Mouse (Mus musculus): ENCODE data around the gene Myh10.
"Not testable (repeated sequence)": the region's sequence is repeated elsewhere in the genome, so short reads cannot be mapped to it uniquely, and the experiment has no call there.

Myh10 gene

DNA sequence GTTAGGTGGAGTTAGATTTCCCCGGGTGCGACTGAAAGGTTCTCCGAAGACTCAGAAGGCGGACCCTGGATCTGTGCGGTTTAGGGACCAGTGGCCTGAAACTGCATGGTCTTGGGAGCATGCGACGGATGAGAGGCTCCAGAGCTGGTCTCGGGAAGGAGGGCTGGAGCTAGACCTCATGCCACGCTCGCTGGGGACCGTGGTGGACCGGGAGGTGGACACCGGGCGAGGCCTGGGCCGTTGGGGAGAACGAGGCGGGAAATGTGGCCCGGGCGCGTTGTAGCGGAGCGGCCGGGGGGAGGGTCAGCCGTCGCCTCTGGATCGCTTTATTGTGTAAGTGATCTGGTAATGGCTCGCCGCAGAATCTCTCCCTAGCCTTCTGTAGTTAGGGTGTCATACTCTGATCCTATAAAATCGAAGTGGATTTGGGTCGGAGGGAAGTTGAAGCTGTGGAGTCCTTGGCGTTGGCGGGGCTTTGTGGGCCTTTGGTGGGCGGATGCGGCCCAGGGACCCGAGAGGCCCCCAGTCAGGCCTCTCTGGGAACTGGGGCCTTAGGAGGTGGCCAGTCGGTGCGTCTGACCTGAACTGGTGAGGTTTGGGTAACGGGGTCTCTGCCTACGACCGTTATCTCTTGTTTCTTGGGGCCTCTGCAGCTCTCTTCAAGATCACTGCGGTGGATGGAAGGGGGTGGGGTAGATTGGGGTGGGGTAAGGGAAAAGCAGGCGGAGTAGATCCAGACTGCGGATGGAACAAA lies 1.5 kb downstream of the Myh10 start:
- in situ Hi-C loops (cut with MboI; ENCODE audit: low sequenced_read_pairs) = no loop called here

DNA sequence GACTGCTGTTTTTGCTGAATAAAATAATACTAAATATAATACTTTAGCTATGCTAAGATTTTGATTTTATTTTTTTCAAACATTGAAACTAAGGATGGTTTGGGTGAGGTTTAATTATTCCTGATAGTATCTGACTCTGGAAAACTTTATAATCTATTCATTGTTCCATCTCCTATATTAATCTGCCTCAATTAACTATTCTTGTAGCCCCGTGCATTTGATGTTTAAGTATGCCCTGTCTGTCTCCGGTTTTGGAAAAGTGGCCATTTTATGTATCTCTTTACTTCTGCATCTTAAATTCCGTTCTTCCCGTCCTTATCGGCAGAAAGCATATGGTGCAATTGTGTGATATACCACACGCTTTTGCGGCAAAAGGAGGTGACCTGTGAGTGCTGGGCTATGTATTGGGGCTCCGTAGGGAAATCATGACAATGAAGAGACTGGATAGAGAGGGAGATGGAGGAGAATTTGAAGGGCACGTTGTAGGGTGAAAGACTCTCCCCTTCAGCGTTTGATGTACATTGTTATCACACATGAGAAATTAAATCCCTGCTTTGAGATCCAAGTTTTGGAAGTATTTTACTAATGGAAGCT lies 2.2 kb downstream of the Myh10 start:
- in situ Hi-C loops (cut with MboI; ENCODE audit: low sequenced_read_pairs) = no loop called here

DNA sequence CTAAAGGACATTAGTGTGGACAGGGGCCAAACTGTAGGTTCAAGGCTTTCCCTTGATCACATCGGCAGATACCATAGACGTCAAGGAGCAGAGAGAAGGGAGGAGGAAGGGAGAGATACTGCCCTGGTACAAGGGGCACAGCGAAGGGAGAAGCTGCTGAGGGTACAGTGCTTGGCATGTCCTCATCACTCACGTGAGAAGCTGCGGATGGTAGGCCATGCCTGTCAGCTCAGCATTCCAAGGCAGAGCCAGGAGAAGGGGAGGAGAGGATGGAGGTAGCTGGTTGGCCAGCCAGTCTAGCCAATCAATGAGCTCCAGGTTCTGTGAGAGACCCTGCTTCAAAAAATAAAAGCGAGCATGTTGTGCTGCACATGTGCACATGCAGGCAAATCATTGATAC lies 11.0 kb downstream of the Myh10 start:
- in situ Hi-C loops (cut with MboI; ENCODE audit: low sequenced_read_pairs) = no loop called here

DNA sequence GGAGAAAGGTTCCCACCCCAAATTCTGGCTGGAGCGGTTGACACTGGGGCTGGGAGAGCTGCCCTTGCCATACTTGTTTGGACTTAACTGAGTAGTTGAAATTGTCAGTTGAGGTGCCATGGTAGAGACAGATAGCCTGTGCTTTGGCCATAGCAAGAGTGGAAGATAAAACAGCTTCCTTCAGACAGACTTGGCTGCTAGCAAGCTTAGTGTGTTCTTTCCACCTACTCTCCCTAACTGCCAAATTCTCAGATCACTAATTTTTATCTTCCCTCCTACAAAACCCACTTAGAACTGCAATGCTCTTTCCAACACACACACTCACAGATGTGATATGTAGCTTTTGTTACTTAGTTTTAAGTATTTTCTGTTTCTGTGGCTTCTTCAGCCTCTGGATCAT lies 12.0 kb downstream of the Myh10 start:
- in situ Hi-C loops (cut with MboI; ENCODE audit: low sequenced_read_pairs) = no loop called here

DNA sequence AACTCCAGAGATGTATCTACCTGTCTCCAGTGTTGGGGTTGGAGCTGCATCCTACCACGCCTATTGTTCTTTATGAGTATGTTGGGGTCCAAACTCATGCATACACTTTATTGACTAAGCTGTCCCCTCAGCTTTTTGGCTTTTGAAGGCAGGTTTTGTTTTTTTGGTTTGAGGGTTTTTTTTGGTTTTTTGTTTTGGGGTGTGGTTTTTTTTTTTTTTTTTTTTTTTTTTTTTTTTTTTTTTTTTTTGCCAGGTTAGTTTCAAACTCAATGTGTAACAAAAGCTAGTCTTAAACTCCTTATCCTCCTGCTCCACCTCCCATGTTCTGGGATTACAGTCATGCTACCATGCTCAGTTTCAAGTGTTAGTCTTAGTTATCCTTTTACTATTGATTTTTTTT lies 12.9 kb downstream of the Myh10 start:
- in situ Hi-C loops (cut with MboI; ENCODE audit: low sequenced_read_pairs) = no loop called here

DNA sequence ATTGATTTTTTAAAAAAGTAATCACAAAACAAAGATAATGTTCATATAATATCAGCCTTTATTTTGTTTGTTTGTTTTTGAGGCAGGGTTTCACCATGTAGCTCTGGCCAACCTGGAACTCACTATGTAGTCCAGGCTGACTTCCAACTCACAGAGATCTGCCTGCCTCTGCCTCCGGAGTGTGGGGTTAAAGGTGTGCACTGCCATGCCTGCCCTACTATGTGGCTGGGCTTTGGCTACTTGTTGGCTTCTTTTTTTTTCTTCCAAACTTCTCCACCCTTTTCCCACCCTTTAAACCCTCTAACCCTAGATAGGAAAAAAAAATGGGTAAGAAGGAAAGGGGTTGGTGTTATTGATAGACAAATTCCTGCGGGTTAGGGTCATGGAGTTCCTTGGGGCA lies 13.5 kb downstream of the Myh10 start:
- in situ Hi-C loops (cut with MboI; ENCODE audit: low sequenced_read_pairs) = no loop called here

DNA sequence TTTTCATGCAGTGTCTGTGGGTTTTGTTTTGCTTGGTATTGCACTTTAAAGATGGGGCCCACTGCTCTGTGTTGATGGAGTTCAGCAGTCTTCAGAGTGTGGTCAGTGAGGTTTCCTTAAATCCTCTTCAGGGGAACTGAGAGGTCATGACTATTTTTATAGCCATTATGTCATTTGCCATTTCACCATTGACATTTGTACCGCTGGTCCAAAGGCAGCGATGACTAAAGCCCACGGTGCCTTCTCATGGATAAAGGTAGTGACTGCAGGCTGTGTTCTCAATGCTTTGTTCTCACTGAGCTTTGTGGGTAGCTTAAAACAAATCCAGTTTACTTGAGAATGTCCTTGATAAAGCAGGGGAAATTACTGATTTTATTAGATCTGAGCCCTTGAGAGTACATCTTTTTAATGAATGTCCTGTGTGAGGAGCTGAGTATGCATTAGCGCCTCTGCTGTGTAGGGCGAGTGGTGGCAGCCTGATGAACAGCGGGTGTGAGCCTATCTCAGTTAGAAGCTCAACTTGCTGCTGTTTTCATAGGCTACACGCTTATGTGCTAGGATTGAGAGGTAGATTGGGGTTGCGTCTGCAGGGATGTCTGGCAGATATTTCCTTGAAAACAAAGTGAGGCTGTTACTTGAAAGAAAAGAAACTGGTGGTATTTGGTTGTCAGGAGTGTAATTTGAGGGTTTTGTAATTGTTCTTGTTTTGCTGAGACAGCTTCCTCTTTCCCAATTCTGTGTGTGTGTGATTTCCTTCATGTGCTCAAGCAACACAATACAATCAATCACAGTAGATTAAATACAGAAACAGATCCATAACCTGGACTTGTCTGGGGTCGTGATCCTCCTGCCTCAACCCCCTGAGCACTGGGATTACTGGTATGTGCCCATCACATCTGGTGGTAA lies 15.4 kb downstream of the Myh10 start:
- in situ Hi-C loops (cut with MboI; ENCODE audit: low sequenced_read_pairs) = no loop called here

DNA sequence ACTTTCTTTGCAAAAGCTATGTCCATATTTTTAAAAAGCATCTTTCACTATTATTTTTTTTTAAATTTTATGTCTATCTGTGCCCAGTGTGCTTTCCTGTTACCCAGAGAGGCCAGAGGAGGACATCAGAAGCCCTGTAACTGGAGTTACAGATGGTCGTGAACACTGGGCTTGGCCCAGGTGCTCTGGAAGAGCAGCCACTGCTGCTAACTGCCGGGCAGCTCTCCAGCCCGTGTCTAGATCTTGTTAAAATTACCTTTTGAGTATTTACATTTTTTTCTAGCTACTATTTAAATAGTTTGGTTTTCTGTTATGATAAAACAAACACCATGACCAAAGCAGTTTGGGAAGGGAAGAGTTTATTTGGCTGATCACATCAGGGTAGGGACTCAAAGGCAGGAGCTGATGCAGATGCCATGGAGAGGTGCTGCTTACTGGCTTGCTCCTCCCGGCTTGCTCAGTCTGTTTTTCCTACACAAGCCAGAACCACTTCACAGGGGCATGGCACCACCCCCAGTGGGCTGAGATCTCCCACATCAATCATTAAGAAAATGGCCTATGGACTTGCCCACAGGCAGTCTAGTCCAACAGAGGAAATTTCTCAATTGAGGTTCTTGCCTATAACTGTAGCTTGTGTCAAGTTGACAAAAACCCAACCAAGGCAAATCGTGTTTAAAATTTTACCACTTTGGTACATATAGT lies 16.7 kb downstream of the Myh10 start:
- in situ Hi-C loops (cut with MboI; ENCODE audit: low sequenced_read_pairs) = no loop called here

DNA sequence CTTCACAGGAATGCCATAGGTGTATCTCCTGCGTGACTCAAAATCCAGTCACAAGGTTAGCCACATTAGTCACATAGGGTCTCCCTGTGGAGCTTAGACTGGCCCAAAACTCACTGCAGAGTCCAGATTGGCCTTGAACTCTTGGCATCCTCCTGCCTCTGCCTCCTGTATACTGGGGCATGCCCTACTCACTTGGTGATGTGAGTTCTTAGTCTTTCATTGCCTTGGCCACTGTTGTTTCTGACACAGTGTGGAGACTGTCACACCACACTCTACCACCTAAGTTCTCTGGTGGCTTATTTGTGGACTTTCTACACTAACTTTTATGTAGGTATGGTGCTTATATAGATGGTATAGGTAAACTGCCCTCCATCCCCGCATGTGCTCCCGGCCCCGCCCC lies 24.8 kb downstream of the Myh10 start:
- in situ Hi-C loops (cut with MboI; ENCODE audit: low sequenced_read_pairs) = no loop called here

DNA sequence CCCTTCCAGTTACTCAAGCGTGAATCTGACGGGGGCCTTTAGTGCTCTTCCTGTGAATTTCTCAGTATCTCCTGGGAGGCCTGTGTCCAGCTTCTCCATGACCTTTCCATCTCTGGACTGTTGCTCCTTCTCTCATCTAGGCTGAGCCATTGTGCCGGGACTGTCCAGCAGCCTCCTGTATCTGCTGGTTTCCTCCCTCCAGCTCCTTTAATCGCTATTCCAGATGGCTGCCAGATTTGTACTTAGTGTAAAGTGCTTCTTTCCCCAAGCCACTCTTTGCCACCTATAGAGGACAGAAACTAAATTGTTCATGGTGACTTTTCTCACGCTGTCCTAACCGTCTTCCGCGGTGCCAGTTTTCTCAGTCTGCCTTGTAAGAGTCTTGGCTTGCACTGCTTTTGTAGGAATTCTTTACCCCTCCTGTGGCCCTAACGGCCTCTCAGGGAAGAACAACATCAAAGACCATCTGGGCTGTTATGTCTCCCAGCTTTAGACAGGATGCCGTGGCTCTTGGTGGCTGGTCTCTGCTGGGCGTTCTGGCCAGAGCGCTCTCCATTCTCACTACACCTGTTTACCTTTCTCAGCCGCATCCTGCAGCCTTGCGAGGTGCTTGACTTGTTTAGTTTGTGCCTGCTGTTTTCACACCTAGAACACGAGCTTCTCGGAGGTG lies 25.9 kb downstream of the Myh10 start:
- in situ Hi-C loops (cut with MboI; ENCODE audit: low sequenced_read_pairs) = no loop called here

DNA sequence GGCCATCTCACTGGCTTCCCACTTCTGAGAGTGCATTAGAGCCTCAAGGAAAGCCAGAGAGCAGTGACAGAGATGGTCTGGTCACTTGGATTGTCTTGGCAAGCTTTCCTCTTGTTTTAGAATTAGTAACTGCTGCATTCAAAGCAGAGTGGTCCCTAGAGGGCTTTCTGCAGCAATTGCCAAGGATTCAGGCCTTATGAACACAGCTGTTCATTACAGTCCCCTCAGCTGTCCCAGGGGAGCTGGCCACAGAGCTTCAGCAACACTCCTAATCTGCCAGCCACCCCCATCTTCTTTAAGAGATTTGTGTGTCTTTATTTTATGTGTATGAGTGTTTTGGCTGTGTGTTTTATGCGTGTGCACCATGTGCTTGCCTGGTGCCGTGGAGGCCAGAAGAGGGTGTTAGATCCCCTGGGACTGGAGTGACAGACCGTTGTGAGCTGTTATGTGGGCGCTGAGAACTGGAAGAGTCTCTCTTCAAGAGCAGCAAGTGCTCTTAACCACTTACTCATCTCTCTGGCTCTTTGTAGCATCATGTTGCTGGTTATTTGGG lies 27.8 kb downstream of the Myh10 start:
- in situ Hi-C loops (cut with MboI; ENCODE audit: low sequenced_read_pairs) = no loop called here

DNA sequence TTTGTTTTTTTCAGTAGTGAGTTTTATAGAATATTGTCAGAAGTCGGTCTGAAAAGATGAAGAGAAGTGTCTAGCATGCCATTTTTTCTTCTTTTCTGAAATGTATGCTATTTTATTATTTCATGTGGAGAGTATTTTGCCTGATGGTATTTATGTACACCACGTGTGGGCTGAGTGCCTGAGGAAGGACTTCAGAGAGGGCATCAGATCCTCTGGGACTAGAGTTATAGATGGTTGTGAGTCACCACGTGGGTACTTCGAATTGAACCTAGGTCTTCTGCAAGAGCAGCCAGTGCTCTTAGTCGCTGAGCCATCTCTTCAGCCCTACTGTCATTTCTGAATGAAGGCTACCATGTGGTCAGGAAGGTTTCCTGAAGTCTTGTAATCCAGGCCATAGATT lies 28.4 kb downstream of the Myh10 start:
- in situ Hi-C loops (cut with MboI; ENCODE audit: low sequenced_read_pairs) = no loop called here

DNA sequence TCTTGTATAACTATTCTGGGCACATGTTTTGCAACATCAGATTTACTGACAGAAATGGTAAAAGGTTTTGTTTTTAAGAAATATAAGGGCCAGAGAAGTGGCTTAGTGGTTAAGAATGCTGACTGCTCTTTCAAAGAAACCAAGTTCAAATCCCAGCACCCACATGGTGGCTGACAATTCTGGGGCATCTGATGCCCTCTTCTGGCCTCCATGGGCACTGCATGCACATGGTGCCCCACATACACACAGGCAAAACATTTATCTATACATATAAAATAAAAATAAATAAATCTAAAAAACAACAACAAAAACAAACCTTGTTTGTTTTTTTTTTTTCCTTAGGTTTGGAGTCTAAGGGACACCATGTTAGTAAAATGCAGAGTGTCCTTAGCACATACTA lies 32.8 kb downstream of the Myh10 start:
- in situ Hi-C loops (cut with MboI; ENCODE audit: low sequenced_read_pairs) = no loop called here

DNA sequence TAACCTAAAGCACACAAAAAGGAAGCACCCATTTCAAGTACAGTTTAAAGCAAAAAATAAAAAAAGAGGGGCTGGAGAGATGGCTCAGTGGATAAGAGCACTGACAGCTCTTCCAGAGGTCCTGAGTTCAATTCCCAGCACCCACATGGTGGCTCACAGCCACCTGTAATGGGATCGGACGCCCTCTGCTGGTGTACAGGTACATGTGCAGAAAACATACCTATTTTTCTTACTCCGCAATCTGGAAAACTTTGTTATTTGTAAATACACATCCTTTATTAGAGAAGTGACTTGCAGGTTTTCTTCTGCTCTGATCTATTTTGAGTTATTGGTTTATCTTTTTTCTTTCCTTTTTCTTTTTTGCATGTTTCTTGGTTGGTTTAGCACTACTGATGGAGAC lies 37.3 kb downstream of the Myh10 start:
- in situ Hi-C loops (cut with MboI; ENCODE audit: low sequenced_read_pairs) = no loop called here

DNA sequence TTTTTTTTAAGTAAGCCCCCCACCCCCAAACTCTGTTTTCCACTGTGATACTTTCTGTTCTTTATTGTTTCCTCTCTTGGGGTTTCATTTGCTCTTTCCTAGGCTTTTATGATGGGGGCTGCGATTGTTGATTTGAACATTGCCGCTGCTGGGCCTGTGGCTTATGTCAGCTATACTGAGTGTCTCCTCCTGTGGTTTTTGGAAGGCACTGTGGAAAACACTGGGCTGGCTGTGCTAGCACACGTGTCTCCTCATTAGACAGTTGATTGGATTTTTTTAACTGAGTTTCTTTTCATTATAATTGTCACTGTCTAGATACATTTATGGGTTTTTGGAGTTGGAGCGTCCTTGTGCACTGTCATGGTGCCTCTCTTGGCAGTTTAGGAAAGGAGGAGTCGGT lies 39.4 kb downstream of the Myh10 start:
- in situ Hi-C loops (cut with MboI; ENCODE audit: low sequenced_read_pairs) = no loop called here

DNA sequence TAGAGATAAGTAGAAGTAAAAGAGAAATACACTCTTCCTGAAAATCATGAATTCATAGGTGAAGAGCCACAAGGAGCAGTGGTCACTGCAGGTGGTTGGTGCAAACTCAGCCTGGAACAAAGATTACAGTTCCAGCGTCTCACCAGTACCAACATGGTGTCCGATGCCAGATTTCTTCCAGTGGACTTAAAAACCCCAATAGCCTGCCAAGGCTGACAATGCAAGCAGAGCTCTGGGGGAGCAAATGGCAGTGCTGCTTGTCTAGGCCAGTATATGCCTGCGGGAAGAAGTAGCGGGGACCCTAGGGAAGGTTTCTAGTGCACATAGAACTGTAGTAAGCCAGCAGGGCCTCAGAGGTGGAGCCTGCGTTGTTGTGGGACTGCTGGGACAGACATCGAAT lies 40.7 kb downstream of the Myh10 start:
- in situ Hi-C loops (cut with MboI; ENCODE audit: low sequenced_read_pairs) = no loop called here

DNA sequence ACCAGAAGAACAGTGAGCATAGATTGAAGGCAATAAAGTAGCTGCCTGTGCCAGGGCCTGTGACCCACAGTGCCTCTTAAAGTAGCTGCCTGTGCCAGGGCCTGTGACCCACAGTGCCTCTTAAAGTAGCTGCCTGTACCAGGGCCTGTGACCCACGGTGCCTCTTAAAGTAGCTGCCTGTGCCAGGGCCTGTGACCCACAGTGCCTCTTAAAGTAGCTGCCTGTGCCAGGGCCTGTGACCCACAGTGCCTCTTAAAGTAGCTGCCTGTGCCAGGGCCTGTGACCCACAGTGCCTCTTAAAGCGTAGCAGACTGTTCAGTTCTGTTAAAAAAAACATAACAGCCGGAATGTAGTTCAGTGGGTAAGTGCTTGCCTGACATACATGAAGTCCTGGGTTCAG lies 42.0 kb downstream of the Myh10 start:
- in situ Hi-C loops (cut with MboI; ENCODE audit: low sequenced_read_pairs) = not testable (repeated sequence)

DNA sequence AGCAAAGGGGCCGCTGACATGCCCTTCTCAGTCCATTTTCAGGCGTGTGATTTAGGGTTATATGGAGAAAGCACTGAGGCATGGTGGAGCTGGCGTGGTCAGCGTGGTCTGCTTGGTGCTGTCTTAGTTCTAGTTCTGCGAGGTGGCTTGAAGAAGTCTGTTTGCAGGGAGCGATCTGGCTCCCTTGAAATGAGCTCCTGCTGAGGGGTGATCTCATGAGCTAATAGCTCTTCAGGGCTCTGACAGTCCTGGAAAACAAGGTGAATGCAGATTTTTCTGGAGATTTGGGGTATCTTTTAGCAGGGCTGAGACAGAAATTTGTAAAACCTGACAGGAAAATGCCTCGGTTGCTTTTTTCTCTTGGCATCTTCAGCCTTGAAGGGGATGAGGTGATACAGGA lies 48.1 kb downstream of the Myh10 start:
- in situ Hi-C loops (cut with MboI; ENCODE audit: low sequenced_read_pairs) = no loop called here

DNA sequence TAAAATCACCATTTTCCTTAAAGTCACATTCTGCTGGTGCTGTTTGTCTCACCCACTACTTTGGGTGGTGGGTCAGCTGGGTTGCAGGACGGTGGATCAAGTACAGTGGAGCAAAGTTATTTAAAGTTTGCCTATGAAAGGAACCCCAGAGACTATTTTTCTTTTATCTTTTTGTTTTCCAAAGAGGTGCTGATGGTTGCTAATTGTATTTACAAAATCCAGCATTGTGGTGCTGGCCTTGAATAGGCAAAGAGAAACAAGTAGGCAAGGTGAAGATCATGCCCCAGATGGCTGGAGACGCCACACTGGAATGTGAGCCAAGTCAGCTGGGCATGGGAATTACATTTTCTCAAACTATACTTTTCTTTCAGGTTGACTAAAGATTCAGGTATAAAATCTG lies 51.3 kb downstream of the Myh10 start:
- in situ Hi-C loops (cut with MboI; ENCODE audit: low sequenced_read_pairs) = no loop called here

DNA sequence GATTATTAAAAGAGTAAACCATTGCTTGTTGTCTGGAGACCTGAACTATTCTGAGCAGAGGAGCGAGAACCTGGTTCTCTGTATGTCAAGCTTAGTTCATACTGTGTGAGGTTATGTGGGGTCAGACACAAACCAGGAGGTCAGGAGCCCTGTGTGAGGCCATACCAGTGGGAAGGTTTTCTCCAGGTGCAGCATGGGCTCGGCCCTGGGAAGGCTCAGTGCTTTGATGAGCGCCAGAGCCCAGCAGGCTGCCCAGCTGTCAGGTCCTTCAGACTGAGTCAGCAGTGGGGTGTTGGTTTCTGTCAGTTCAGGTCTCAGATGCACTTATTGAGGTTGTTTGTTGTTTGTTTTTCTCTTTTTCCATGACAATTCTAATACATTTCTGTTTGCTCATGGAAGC lies 52.8 kb downstream of the Myh10 start:
- in situ Hi-C loops (cut with MboI; ENCODE audit: low sequenced_read_pairs) = no loop called here

All from CH12F3 (cell line).